Mouse (Mus musculus) midbrain, embryonic 12.5 days (tissue): ENCODE measurements around the gene Wdr90. TPM values are rescaled to one million over a fixed set of nuclear protein-coding genes. Genes with fewer than 3 reads are reported as not detected.
"Not testable (repeated sequence)": the region's sequence is repeated elsewhere in the genome, so short reads cannot be mapped to it uniquely, and the experiment has no call there.

Experiments used
- ATAC-seq: fragments of 200-750 bp; cut with Nextera tagmentation; 2 replicates; pipeline ENCODE4 v1.8.0; 2017; ENCODE audit warnings: low read depth, moderate TSS enrichment, moderate library complexity; ENCODE audit not compliant: low FRiP score
- H3K27ac ChIP-seq: fragments of 300-500 bp; sonication (generic); replicated peaks from 2 replicates; pipeline ENCODE4 v1.5.1; 2016; ENCODE audit warnings: mild to moderate bottlenecking
- H3K27me3 ChIP-seq: fragments of 300-500 bp; sonication (generic); 2 replicates; pipeline ENCODE4 v1.6.1; 2016; ENCODE audit warnings: mild to moderate bottlenecking
- H3K36me3 ChIP-seq: fragments of 300-500 bp; sonication (generic); 2 replicates; pipeline ENCODE4 v1.6.1; 2016
- H3K4me1 ChIP-seq: fragments of 300-500 bp; sonication (generic); 2 replicates; pipeline ENCODE4 v1.6.1; 2016
- H3K4me2 ChIP-seq: fragments of 300-500 bp; sonication (generic); replicated peaks from 2 replicates; pipeline ENCODE4 v1.6.1; 2016; ENCODE audit warnings: mild to moderate bottlenecking, moderate library complexity
- H3K4me3 ChIP-seq: fragments of 300-500 bp; sonication (generic); 2 replicates; pipeline ENCODE4 v1.5.1; 2016; ENCODE audit warnings: mild to moderate bottlenecking
- H3K9ac ChIP-seq: fragments of 300-500 bp; sonication (generic); replicated peaks from 2 replicates; pipeline ENCODE4 v1.6.1; 2016; ENCODE audit warnings: mild to moderate bottlenecking, moderate library complexity
- H3K9me3 ChIP-seq: fragments of 300-500 bp; sonication (generic); 2 replicates; pipeline ENCODE4 v1.6.1; 2016; ENCODE audit warnings: mild to moderate bottlenecking
- WGBS: fragments of 180-500 bp; shearing (Covaris S2); methylation state at CpG from one replicate; pipeline ENCODE4 v1.1.7; 2016; 5-methylcytosine and 5-hydroxymethylcytosine counted together
- polyA plus RNA-seq: library from polyadenylated mRNA; unstranded; fragments of >200 nt; fragmentation: Nextera tagmentation; extraction: Ambion mirVana; gene quantifications from 2 replicates; pipeline ENCODE4 v1.2.1, GENCODE M21; 2016

Wdr90 gene
- polyA plus RNA-seq, 1 experiment from 2014 or later = 38.1 TPM

DNA sequence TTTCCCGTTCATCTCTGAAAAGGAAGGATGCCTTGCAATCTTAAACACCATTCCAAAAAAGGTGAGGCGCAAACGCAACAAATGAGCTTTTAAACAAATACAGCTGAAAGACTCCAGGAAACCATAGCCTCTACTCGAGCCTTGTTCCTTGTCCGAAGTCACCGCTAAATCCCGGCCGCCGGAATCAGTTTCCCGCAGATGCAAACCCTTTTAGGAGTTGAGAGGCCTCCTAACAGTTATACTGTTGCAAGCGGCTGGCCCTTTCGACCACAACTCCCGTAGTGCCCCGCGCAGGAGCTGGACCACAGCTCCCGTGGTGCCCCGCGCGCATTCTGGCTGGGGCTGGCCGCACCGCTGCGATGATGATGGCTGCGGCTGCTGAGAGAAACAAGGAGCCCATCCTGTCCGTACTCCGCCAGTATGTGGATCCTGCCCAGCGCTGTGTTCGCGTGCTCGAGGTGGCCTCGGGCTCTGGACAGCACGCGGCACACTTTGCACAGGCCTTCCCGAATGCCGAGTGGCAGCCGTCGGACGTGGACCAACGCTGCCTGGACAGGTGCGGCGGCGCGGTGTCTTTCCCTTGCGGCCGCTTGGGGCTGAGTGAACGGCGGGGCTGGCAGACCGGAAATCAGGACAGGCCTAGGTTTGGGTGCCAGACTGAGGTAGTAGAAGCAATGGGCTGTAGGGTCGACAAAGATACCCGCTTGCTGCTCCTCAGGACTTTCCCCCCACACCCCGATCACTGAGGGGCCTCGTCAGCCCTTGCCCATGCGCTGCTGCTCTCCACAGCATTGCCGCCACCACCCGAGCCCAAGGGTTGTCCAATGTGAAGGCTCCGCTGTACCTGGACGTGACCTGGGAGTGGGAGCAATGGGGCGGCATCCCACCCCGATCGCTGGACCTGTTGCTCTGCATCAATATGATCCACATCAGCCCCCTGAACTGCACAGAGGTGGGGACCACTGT, 14.2 kb upstream of the Wdr90 start:
- Histone ChIP-seq H3K4me3 (peak overlapping the region; percentile 78), H3K9me3 (no peaks in the 10 kb centered on the region), H3K36me3 (peaks cover 18% of the 10 kb centered on the region), H3K27ac (peak overlapping the region; percentile 94), H3K4me1 (peaks cover 33% of the 10 kb centered on the region), H3K27me3 (no peaks in the 10 kb centered on the region), H3K9ac (peak overlapping the region; percentile 90), H3K4me2 (peak overlapping the region; percentile 95)
- 1% methylated on average over 59 of the region's 59 CpGs for WGBS
- peak; percentile 90 for ATAC-seq

GRCm38 (mm10) chr17:25874721-25875170, 13.4 kb upstream of the Wdr90 start, which contains the start of gene Mettl26:
Gene Mettl26 (plus strand): TSS chr17:25875074.
- Histone ChIP-seq H3K27me3 (no peaks in the 10 kb centered on the region), H3K36me3 (peaks cover 18% of the 10 kb centered on the region), H3K4me1 (peaks cover 26% of the 10 kb centered on the region), H3K4me2 (peak within 1 kb of the TSS; percentile 95), H3K9me3 (no peaks in the 10 kb centered on the region), H3K27ac (peak within 1 kb of the TSS; percentile 94), H3K4me3 (peak within 1 kb of the TSS; percentile 78), H3K9ac (peak within 1 kb of the TSS; percentile 90)
- ATAC-seq = peak; percentile 73
- under 1% methylated on average over 25 of the region's 25 CpGs for WGBS

- 7% methylated on average over 14 of the region's 14 CpGs for WGBS
- no peak for ATAC-seq
Measured at GRCm38 (mm10) chr17:25874148-25874720, 12.9 kb upstream of the Wdr90 start.

DNA sequence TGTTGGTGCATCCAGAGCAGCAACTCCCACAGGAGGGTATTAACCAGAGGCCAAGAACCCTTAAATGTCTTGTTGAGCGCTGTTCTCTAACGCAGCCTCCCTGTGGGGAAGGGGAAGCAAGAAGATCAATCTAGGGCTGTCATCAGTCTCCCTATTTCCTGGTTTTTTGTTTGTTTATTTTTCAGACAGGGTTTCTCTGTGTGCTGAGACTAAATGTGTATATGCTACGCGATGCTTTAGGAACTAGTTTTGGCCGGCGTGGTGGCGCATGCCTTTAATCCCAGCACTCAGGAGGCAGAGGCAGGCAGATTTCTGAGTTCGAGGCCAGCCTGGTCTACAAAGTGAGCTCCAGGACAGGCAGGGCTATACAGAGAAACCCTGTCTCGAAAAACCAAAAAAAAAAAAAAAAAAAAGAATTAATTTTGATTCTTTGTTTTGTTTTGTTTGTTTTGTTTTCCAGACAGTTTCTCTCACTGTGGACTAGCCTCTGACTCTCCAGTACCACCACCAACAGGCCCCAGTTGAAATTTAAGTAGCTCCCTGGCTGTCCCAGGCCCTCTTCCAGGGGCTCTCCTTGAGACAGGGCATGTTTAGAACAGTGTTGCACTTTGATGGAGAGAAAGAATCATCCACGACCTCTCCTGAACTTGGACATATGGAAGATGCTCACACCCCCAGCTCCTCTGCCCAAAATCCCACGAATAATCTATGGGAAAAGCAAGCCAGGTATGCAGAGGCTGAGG, 12.3 kb upstream of the Wdr90 start:
- H3K27ac ChIP-seq = no peak overlapping the region
- no peak overlapping the region for H3K9ac ChIP-seq
- 84% methylated on average over 11 of the region's 11 CpGs for WGBS
- H3K4me1 ChIP-seq = peaks cover 31% of the 10 kb centered on the region
- H3K9me3 ChIP-seq = no peaks in the 10 kb centered on the region
- no peak for ATAC-seq
- H3K27me3 ChIP-seq = no peaks in the 10 kb centered on the region
- peak overlapping the region; percentile 95 for H3K4me2 ChIP-seq
- peaks cover 10% of the 10 kb centered on the region for H3K36me3 ChIP-seq
- peak overlapping the region; percentile 78; the same call in 1 of the 2 replicates for H3K4me3 ChIP-seq

More at GRCm38 (mm10) chr17:25874148-25874720, 12.9 kb upstream of the Wdr90 start:
- no peaks in the 10 kb centered on the region for H3K9me3 ChIP-seq
- H3K4me1 ChIP-seq = peaks cover 25% of the 10 kb centered on the region
- H3K36me3 ChIP-seq = peaks cover 17% of the 10 kb centered on the region
- H3K27me3 ChIP-seq = no peaks in the 10 kb centered on the region
- H3K4me3 ChIP-seq = peak overlapping the region; percentile 78
- H3K4me2 ChIP-seq = peak overlapping the region; percentile 95
- H3K9ac ChIP-seq = peak overlapping the region; percentile 55
- peak overlapping the region; percentile 94 for H3K27ac ChIP-seq

- peaks cover 37% of the 10 kb centered on the region for H3K4me1 ChIP-seq
- ATAC-seq = no peak
- 90% methylated on average over 3 of the region's 3 CpGs for WGBS
- no peak overlapping the region for H3K4me2 ChIP-seq
- H3K27ac ChIP-seq = no peak overlapping the region
- H3K9me3 ChIP-seq = no peaks in the 10 kb centered on the region
- H3K4me3 ChIP-seq = no peak overlapping the region
- H3K36me3 ChIP-seq = peaks cover 1% of the 10 kb centered on the region
- H3K27me3 ChIP-seq = peaks cover 6% of the 10 kb centered on the region
- H3K9ac ChIP-seq = no peak overlapping the region
Measured at GRCm38 (mm10) chr17:25872676-25873075, 11.4 kb upstream of the Wdr90 start.

- H3K4me1 ChIP-seq = peaks cover 35% of the 10 kb centered on the region
- not testable (repeated sequence) for H3K36me3 ChIP-seq, H3K4me3 ChIP-seq, H3K27ac ChIP-seq, H3K9me3 ChIP-seq, ATAC-seq, H3K9ac ChIP-seq, H3K27me3 ChIP-seq, H3K4me2 ChIP-seq
Measured at GRCm38 (mm10) chr17:25871566-25871965, 10.3 kb upstream of the Wdr90 start.

DNA sequence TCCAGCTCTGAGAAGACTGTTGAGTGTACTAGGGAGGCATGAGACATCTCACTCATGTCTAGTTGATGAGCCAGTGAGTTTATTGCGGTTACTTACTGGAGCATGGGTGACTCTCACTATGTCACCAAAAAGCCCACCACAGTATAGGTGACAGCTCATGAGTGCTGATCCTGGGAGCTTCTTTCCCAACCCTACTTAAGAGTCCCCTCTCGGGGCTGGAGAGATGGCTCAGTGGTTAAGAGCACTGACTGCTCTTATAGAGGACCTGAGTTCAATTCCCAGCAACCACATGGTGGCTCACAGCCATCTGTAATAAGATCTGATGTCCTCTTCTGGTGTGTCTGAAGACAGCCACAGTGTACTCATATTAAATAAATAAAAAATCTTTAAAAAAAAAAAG, 8.7 kb upstream of the Wdr90 start:
- H3K4me3 ChIP-seq = no peak overlapping the region
- peaks cover 27% of the 10 kb centered on the region for H3K4me1 ChIP-seq
- no peak for ATAC-seq
- no peak overlapping the region for H3K9ac ChIP-seq
- peaks cover 10% of the 10 kb centered on the region for H3K27me3 ChIP-seq
- H3K9me3 ChIP-seq = no peaks in the 10 kb centered on the region
- H3K4me2 ChIP-seq = no peak overlapping the region
- H3K36me3 ChIP-seq = no peaks in the 10 kb centered on the region
- no peak overlapping the region for H3K27ac ChIP-seq
- 86% methylated on average over 2 of the region's 2 CpGs for WGBS

DNA sequence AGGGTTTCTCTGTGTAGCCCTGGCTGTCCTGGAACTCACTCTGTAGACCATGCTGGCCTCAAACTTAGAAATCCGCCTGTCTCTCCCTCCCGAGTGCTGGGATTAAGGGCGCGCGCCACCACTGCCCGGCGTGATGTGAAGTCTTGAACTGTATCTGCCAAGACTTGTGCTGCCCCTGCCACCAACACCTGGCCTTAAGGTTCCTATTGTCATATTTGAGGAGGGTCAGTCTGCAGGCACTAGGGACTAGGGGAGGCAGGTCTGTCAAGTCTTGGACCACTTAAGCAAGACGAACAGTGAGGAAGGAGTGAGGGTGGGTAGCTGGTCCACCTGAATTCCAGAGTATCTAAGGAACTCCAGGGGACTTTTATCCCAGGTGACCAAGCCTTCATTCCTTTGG, 8.2 kb upstream of the Wdr90 start:
- H3K27me3 ChIP-seq = peaks cover 10% of the 10 kb centered on the region
- H3K9me3 ChIP-seq = no peaks in the 10 kb centered on the region
- peaks cover 26% of the 10 kb centered on the region for H3K4me1 ChIP-seq
- no peak overlapping the region for H3K27ac ChIP-seq
- H3K36me3 ChIP-seq = no peaks in the 10 kb centered on the region
- H3K9ac ChIP-seq = no peak overlapping the region
- no peak for ATAC-seq
- H3K4me3 ChIP-seq = no peak overlapping the region
- no peak overlapping the region for H3K4me2 ChIP-seq
- WGBS = 86% methylated on average over 8 of the region's 8 CpGs

GRCm38 (mm10) chr17:25868601-25869191, 7.4 kb upstream of the Wdr90 start, which contains the start of gene Mcrip2:
Gene Mcrip2 (minus strand): TSS chr17:25868764.
- Histone ChIP-seq H3K9ac (peak within 1 kb of the TSS; percentile 66), H3K4me1 (peaks cover 18% of the 10 kb centered on the region), H3K4me3 (peak within 1 kb of the TSS; percentile 83), H3K4me2 (peak within 1 kb of the TSS; percentile 100), H3K9me3 (no peaks in the 10 kb centered on the region), H3K27me3 (peaks cover 10% of the 10 kb centered on the region), H3K36me3 (no peaks in the 10 kb centered on the region), H3K27ac (0 out of 2 replicates have a peak within 1 kb of the TSS, but pooled peaks have one; percentile 32)
- under 1% methylated on average over 24 of the region's 24 CpGs for WGBS
- ATAC-seq = peak; percentile 90

- H3K36me3 ChIP-seq = no peaks in the 10 kb centered on the region
- peak overlapping the region; percentile 100 for H3K4me2 ChIP-seq
- no peak; the same call in 1 of the 2 replicates for ATAC-seq
- peaks cover 18% of the 10 kb centered on the region for H3K4me1 ChIP-seq
- peak overlapping the region; percentile 66 for H3K9ac ChIP-seq
- H3K27ac ChIP-seq = no peak overlapping the region
- H3K4me3 ChIP-seq = peak overlapping the region; percentile 83
- 1% methylated on average over 42 of the region's 42 CpGs for WGBS
- H3K27me3 ChIP-seq = peaks cover 10% of the 10 kb centered on the region
- no peaks in the 10 kb centered on the region for H3K9me3 ChIP-seq
Measured at GRCm38 (mm10) chr17:25867836-25868600, 6.7 kb upstream of the Wdr90 start.

GRCm38 (mm10) chr17:25867509-25867835, 6.2 kb upstream of the Wdr90 start:
- peak overlapping the region; percentile 100 for H3K4me2 ChIP-seq
- no peaks in the 10 kb centered on the region for H3K9me3 ChIP-seq
- H3K9ac ChIP-seq = no peak overlapping the region
- H3K4me1 ChIP-seq = peaks cover 18% of the 10 kb centered on the region
- WGBS = 13% methylated on average over 7 of the region's 7 CpGs
- peak overlapping the region; percentile 83 for H3K4me3 ChIP-seq
- no peak for ATAC-seq
- no peaks in the 10 kb centered on the region for H3K36me3 ChIP-seq
- H3K27ac ChIP-seq = no peak overlapping the region
- peaks cover 10% of the 10 kb centered on the region for H3K27me3 ChIP-seq
